ENCODE assay signal across 25 mouse cellular contexts in the genomic region with DNA sequence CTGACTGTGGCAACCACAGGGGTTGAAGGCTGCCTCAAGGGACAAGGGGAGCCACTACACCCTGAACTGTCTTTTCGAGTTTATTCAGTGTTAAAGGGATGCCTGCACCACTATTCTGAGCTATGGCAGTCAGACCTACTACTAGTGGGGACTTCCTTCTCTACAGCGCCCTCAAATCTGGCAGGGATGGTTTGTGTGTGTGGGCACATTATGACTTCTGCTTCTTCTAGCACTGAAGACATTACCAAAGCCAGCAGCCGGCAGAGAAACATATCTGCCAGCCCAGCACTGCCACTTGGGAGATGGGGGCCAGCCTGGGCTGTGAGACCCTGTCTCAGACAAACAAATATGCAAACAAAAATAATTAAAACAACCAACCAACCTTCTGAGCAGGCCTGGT. TPM values are rescaled to one million over a fixed set of nuclear protein-coding genes. Genes with fewer than 3 reads are reported as not detected.
"Had no signal": no experiment of that assay in that cellular context is flagged by ENCODE, and none has a peak within 500 bp of the region (broad histone marks: within the 10 kb centered on the region; RNA-seq: fewer than 3 reads in every experiment).

No protein-coding gene starts in this region.

- DNase-seq: gastrocnemius, postnatal 14 days; gastrocnemius, postnatal 36 days; heart, adult 11 months; heart, adult 2 months; heart, postnatal 10 days; kidney, adult 11 months; kidney, adult 2 months; kidney, adult 9 months; kidney, postnatal 14 days; kidney, postnatal 36 days; liver; liver, embryonic 13.5 days had no signal

- ATAC-seq: hindbrain, postnatal 0 days; intestine, embryonic 16.5 days had no signal

- H3K27ac ChIP-seq: heart, adult 2 months; hindbrain, embryonic 13.5 days; hindbrain, embryonic 15.5 days; hindbrain, postnatal 0 days; kidney, embryonic 15.5 days; kidney, postnatal 0 days; layer of hippocampus, adult 2 months; left cerebral cortex, adult 2 months; limb, embryonic 10.5 days; limb, embryonic 12.5 days; liver, embryonic 13.5 days; liver, embryonic 15.5 days had no signal

- H3K4me3 ChIP-seq: heart, adult 2 months; heart, embryonic 12.5 days; hindbrain, embryonic 13.5 days; hindbrain, embryonic 15.5 days; kidney, embryonic 15.5 days; layer of hippocampus, adult 2 months; left cerebral cortex, adult 2 months; limb, embryonic 10.5 days; limb, embryonic 12.5 days; liver, embryonic 13.5 days; liver, embryonic 15.5 days had no signal

RNA-seq across cellular contexts. Expression of gene Papolb, which starts 25.7 kb away (rescaled TPM):
- total RNA-seq: hematopoietic stem cell, adult 5-6 weeks had no signal

RNA-seq across cellular contexts. Expression of gene Radil, which starts 46.7 kb away (rescaled TPM):
- total RNA-seq: hematopoietic stem cell, adult 5-6 weeks had no signal
